Mouse (Mus musculus) embryonic facial prominence, embryonic 11.5 days (tissue): Measurements from ENCODE around the gene Thap4. TPM values are rescaled to one million over a fixed set of nuclear protein-coding genes. Genes with fewer than 3 reads are reported as not detected.
A peak's percentile ranks its signal among the peaks of the same experiment; 100 is the strongest.

Experiments used
- ATAC-seq: fragments of 200-750 bp; cut with Nextera tagmentation; replicated peaks from 2 replicates; pipeline ENCODE4 v1.8.0; 2017; ENCODE audit warnings: low read depth; ENCODE audit not compliant: insufficient number of reproducible peaks, low FRiP score, low TSS enrichment
- DNase-seq: peaks from one replicate; pipeline ENCODE4 v3.0.0-alpha.2; 2015; ENCODE audit warnings: low spot score
- H3K27ac ChIP-seq: fragments of 300-500 bp; sonication (generic); replicated peaks from 2 replicates; pipeline ENCODE4 v1.5.1; 2014; ENCODE audit warnings: mild to moderate bottlenecking, low read depth, low read length, control low read depth
- H3K27me3 ChIP-seq: fragments of 300-500 bp; sonication (generic); 2 replicates; pipeline ENCODE4 v1.6.1; 2014; ENCODE audit warnings: mild to moderate bottlenecking, low read length, moderate library complexity, mixed read lengths; ENCODE audit not compliant: control insufficient read depth, insufficient read depth
- H3K36me3 ChIP-seq: fragments of 300-500 bp; sonication (generic); replicated peaks from 2 replicates; pipeline ENCODE4 v1.6.1; 2014; ENCODE audit warnings: low read depth, mild to moderate bottlenecking, low read length, moderate library complexity, mixed read lengths; ENCODE audit not compliant: control insufficient read depth, insufficient read depth
- H3K4me1 ChIP-seq: fragments of 300-500 bp; sonication (generic); 2 replicates; pipeline ENCODE4 v1.6.1; 2014; ENCODE audit warnings: low read length, mixed read lengths; ENCODE audit not compliant: control insufficient read depth, insufficient read depth
- H3K4me2 ChIP-seq: fragments of 300-500 bp; sonication (generic); 2 replicates; pipeline ENCODE4 v1.6.1; 2014; ENCODE audit warnings: low read depth, mild to moderate bottlenecking, control low read depth, low read length, moderate library complexity
- H3K4me3 ChIP-seq: fragments of 300-500 bp; sonication (generic); 2 replicates; pipeline ENCODE4 v1.5.1; 2014; ENCODE audit warnings: low read depth, low read length, control low read depth
- H3K9ac ChIP-seq: fragments of 300-500 bp; sonication (generic); replicated peaks from 2 replicates; pipeline ENCODE4 v1.6.1; 2014; ENCODE audit warnings: mild to moderate bottlenecking, control low read depth, low read length
- H3K9me3 ChIP-seq: fragments of 300-500 bp; sonication (generic); replicated peaks from 2 replicates; pipeline ENCODE4 v1.6.1; 2016; ENCODE audit warnings: mild to moderate bottlenecking, low read length, inconsistent platforms, mixed read lengths; ENCODE audit not compliant: control insufficient read depth
- WGBS: fragments of 180-500 bp; shearing (Covaris S2); extraction: QIAGEN DNeasy Blood & Tissue Kit; methylation state at CpG from one replicate; pipeline ENCODE4 v1.1.7; 2014; 5-methylcytosine and 5-hydroxymethylcytosine counted together
- polyA plus RNA-seq: library from polyadenylated mRNA; unstranded; fragments of >200 nt; fragmentation: Nextera tagmentation; extraction: Ambion mirVana; gene quantifications from 2 replicates; pipeline ENCODE4 v1.2.1, GENCODE M21; 2014

Gene Thap4
- polyA plus RNA-seq, 1 experiment from 2014 or later = 45.3 TPM

DNA sequence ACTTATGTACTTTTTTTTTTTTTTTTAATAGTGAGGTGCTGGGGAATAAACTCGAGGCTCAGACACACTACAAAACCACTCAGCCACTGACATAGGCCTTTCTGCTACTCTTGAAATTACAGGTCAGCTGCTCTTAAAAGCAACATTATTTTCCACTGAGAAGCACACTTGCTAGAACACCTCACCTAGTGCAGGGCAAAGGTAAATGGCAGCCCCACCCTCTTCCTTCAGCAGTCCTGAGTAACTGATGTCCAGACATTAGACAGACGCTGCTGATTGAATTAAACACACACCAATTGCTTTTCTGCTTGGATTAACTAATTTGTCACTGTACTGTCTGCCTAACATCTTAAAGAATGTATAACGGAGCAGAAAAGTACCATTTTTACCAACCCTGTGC, 30.0 kb downstream of the Thap4 start:
- no peak overlapping the region for H3K27ac ChIP-seq
- no peak overlapping the region for H3K4me2 ChIP-seq
- H3K9ac ChIP-seq = no peak overlapping the region
- DNase-seq (no peak), ATAC-seq (no peak)
- no peaks in the 10 kb centered on the region for H3K9me3 ChIP-seq
- H3K27me3 ChIP-seq = no peaks in the 10 kb centered on the region
- no peak overlapping the region for H3K4me3 ChIP-seq
- no peaks in the 10 kb centered on the region for H3K36me3 ChIP-seq
- no peaks in the 10 kb centered on the region for H3K4me1 ChIP-seq
- 89% methylated on average over 3 of the region's 3 CpGs for WGBS

- Histone ChIP-seq H3K27me3 (no peaks in the 10 kb centered on the region), H3K4me2 (no peak overlapping the region)
- 75% methylated on average over 7 of the region's 7 CpGs for WGBS
Measured at GRCm38 (mm10) chr1:93721557-93721956, 33.1 kb downstream of the Thap4 start.

DNA sequence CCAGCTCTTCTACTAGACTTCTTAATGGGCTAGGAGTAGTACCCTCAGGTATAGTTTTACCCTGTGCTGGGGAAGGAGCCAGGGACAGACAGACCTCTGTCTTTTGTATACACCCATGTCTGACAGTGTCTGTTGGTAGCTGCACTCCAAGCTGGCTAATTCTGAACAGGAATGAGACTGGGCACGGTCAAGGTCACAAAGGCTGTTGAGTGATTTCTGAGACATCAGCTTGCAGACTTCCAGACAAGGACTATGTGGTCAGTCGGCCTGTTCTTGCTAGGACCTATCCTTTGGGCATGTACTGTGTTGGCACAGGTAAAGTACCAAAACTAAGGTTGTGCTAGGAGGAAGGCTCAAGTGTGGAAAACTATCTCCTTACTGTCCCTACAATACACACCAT, 38.5 kb downstream of the Thap4 start:
- no peaks in the 10 kb centered on the region for H3K4me1 ChIP-seq
- H3K9me3 ChIP-seq = no peaks in the 10 kb centered on the region
- no peak overlapping the region for H3K4me2 ChIP-seq
- no peak overlapping the region for H3K4me3 ChIP-seq
- H3K36me3 ChIP-seq = no peaks in the 10 kb centered on the region; the same call in 1 of the 2 replicates
- no peak for ATAC-seq
- H3K9ac ChIP-seq = no peak overlapping the region
- H3K27ac ChIP-seq = no peak overlapping the region
- DNase-seq = no peak
- 82% methylated on average over 2 of the region's 2 CpGs for WGBS
- H3K27me3 ChIP-seq = no peaks in the 10 kb centered on the region

More at GRCm38 (mm10) chr1:93721557-93721956, 33.1 kb downstream of the Thap4 start:
- peak; percentile 59; the same call in 1 of the 2 replicates for ATAC-seq
- no peaks in the 10 kb centered on the region; the same call in 1 of the 2 replicates for H3K36me3 ChIP-seq
- no peak for DNase-seq
- no peak overlapping the region for H3K9ac ChIP-seq
- H3K9me3 ChIP-seq = no peaks in the 10 kb centered on the region
- no peak overlapping the region for H3K4me3 ChIP-seq
- H3K4me1 ChIP-seq = no peaks in the 10 kb centered on the region
- no peak overlapping the region for H3K27ac ChIP-seq

- Histone ChIP-seq H3K36me3 (no peaks in the 10 kb centered on the region), H3K9ac (no peak overlapping the region), H3K4me1 (no peaks in the 10 kb centered on the region), H3K27me3 (no peaks in the 10 kb centered on the region), H3K27ac (no peak overlapping the region), H3K4me3 (no peak overlapping the region), H3K4me2 (no peak overlapping the region), H3K9me3 (no peaks in the 10 kb centered on the region)
- 83% methylated on average over 3 of the region's 3 CpGs for WGBS
- DNase-seq = no peak
- no peak for ATAC-seq
Measured at GRCm38 (mm10) chr1:93705389-93705788, 49.3 kb downstream of the Thap4 start.

GRCm38 (mm10) chr1:93704341-93704740, 50.3 kb downstream of the Thap4 start:
- DNase-seq (no peak), ATAC-seq (no peak)
- no peaks in the 10 kb centered on the region for H3K27me3 ChIP-seq
- no peak overlapping the region for H3K4me3 ChIP-seq
- WGBS = 89% methylated on average over 9 of the region's 9 CpGs
- no peak overlapping the region for H3K4me2 ChIP-seq
- H3K27ac ChIP-seq = no peak overlapping the region
- H3K4me1 ChIP-seq = no peaks in the 10 kb centered on the region
- H3K9me3 ChIP-seq = no peaks in the 10 kb centered on the region
- no peak overlapping the region for H3K9ac ChIP-seq
- H3K36me3 ChIP-seq = no peaks in the 10 kb centered on the region

DNA sequence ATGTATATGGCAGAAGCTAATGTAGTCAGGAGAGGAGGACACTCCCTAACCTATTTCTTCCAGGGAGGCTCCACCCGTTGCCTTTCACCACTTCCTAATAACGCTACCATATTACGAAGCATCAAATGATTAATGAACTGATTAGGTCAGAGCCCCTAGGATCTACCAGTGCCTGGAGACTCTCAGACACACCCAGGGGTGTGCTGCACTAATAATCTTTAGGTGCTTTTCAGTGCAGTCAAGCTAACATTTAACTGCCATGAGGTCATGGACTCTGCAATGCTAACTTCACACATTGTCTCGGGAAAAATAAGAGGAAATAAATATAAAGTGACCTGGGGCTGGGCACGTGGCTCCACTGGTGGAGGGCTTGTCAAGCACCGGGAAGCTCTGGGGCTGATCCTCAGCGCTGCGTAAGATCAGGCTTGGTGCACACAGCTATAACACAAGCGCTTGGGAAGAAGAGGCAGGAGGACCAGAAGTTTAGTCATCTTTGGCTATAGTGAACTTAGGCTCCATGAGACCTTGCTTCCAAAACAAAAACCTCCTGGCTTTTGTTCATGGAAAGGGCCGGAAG, 51.1 kb downstream of the Thap4 start:
- DNase-seq (no peak), ATAC-seq (no peak)
- WGBS = 93% methylated on average over 10 of the region's 10 CpGs
- Histone ChIP-seq H3K4me3 (no peak overlapping the region), H3K36me3 (no peaks in the 10 kb centered on the region), H3K9ac (no peak overlapping the region), H3K9me3 (no peaks in the 10 kb centered on the region), H3K27ac (no peak overlapping the region), H3K27me3 (no peaks in the 10 kb centered on the region), H3K4me1 (no peaks in the 10 kb centered on the region), H3K4me2 (no peak overlapping the region)

DNA sequence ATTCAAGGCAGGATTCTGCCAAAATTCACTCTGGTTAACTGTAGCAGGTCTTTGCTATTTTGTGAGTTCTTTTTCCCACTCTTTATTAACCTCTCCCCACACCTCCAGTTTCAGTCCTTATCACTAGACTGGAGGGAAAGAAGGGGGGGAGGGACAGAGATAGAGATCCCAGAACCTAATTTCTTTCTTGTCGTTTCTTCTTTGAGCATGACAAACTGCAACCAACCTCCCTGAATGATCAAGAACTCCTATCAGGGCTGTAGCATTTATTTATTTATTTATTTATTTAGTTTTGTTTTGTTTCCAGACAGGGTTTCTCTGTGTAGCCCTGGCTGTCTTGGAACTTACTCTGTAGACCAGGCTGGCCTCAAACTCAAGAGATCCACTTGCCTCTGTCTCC, 52.6 kb downstream of the Thap4 start:
- ATAC-seq = no peak
- no peaks in the 10 kb centered on the region for H3K4me1 ChIP-seq
- H3K36me3 ChIP-seq = no peaks in the 10 kb centered on the region
- H3K9me3 ChIP-seq = no peaks in the 10 kb centered on the region
- H3K27me3 ChIP-seq = no peaks in the 10 kb centered on the region
- DNase-seq = no peak
- H3K4me3 ChIP-seq = no peak overlapping the region
- no peak overlapping the region for H3K9ac ChIP-seq
- no peak overlapping the region for H3K4me2 ChIP-seq
- 94% methylated on average over 1 of the region's 1 CpGs for WGBS
- H3K27ac ChIP-seq = no peak overlapping the region

GRCm38 (mm10) chr1:93699159-93699558, 55.5 kb downstream of the Thap4 start:
- no peaks in the 10 kb centered on the region for H3K4me1 ChIP-seq
- DNase-seq = no peak
- no peak overlapping the region for H3K4me2 ChIP-seq
- ATAC-seq = no peak
- no peak overlapping the region for H3K27ac ChIP-seq
- no peaks in the 10 kb centered on the region for H3K36me3 ChIP-seq
- no peaks in the 10 kb centered on the region for H3K9me3 ChIP-seq
- no peak overlapping the region for H3K4me3 ChIP-seq
- H3K27me3 ChIP-seq = no peaks in the 10 kb centered on the region
- 78% methylated on average over 4 of the region's 4 CpGs for WGBS
- H3K9ac ChIP-seq = no peak overlapping the region
